Mouse (Mus musculus) neutrophil, adult 83 days (primary cell): ENCODE results near the gene Olfr262. TPM values are rescaled to one million over a fixed set of nuclear protein-coding genes. Genes with fewer than 3 reads are reported as not detected.

Experiments
- total RNA-seq, 2 experiments: library from RNA; stranded (reverse); gene quantifications; one replicate each; pipeline ENCODE4 v1.2.4; 2023

Gene Olfr262
- total RNA-seq: not detected

GRCm38 (mm10) chr19:12241559-12241958 lies at the start of gene Olfr262:
TSS of gene Olfr262 (minus strand) at chr19:12241659.

DNA sequence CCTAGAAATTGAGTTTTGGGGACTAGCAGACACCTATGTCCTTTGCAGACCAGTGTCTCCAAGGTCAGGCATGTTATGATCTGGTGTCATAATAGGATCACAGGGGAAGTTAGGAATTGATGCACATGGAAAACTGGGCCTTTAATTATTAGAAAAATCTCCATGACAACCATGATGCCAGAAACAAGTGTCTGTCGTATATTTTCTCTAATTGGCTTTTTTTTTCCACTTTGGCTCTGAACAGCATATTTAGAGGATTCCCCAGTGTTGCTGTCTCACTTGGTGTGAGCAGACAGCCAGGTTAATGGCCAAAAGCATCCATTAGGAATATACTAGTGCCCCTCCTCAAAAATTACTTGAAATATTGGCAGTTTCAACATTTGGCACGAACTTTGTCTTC lies 38.1 kb upstream of the Olfr262 start, which contains the start of gene Olfr1434:
Gene Olfr1434, plus strand, starts transcription at position 301 of the 400 bp plus-strand sequence.

GRCm38 (mm10) chr19:12260732-12261131 lies 19.3 kb upstream of the Olfr262 start, which contains the start of gene Olfr235:
TSS of gene Olfr235 (plus strand) at chr19:12261032.

GRCm38 (mm10) chr19:12232496-12232895 lies 9.0 kb downstream of the Olfr262 start, which contains the start of gene Olfr1432:
TSS of gene Olfr1432 (minus strand) at chr19:12232596.

GRCm38 (mm10) chr19:12200334-12200733 lies 41.1 kb downstream of the Olfr262 start, which contains the start of gene Olfr1431:
TSS of gene Olfr1431 (plus strand) at chr19:12200634.

Other genes starting within 250 kb of the Olfr262 start
- gene Olfr1423, start 200.3 kb downstream of the Olfr262 start, total RNA-seq: not detected
- not detected for gene Olfr1424, start 179.0 kb downstream of the Olfr262 start, total RNA-seq
- not detected for gene Olfr1425, start 163.9 kb downstream of the Olfr262 start, total RNA-seq
- gene Olfr1426, start 149.6 kb downstream of the Olfr262 start, total RNA-seq: not detected
- not detected for gene Olfr1427, start 138.3 kb downstream of the Olfr262 start, total RNA-seq
- not detected for gene Olfr1428, start 125.8 kb downstream of the Olfr262 start, total RNA-seq
- not detected for gene Olfr76, start 118.5 kb downstream of the Olfr262 start, total RNA-seq
- not detected for gene Olfr1555-ps1, start 71.5 kb downstream of the Olfr262 start, total RNA-seq
- gene Olfr1431, start 41.0 kb downstream of the Olfr262 start, total RNA-seq: not detected
- not detected for gene Olfr1432, start 9.1 kb downstream of the Olfr262 start, total RNA-seq
- not detected for gene Olfr235, start 19.4 kb upstream of the Olfr262 start, total RNA-seq
- not detected for gene Olfr1434, start 38.2 kb upstream of the Olfr262 start, total RNA-seq
- gene Olfr1436, start 57.5 kb upstream of the Olfr262 start, total RNA-seq: not detected
- not detected for gene Olfr1437, start 83.4 kb upstream of the Olfr262 start, total RNA-seq
- gene Olfr1438-ps1, start 94.3 kb upstream of the Olfr262 start, total RNA-seq: not detected
- gene Olfr1440, start 145.6 kb upstream of the Olfr262 start, total RNA-seq: not detected
- not detected for gene Olfr1441, start 175.8 kb upstream of the Olfr262 start, total RNA-seq
- not detected for gene Pfpl, start 186.2 kb upstream of the Olfr262 start, total RNA-seq
- gene Mpeg1, start 219.1 kb upstream of the Olfr262 start, total RNA-seq: 100 to 1,000 TPM; 738 to 792 TPM